Mouse (Mus musculus): ENCODE measurements at regions not wholly inside any gene's neighbourhood (a gene's known extent, or its start where the extent isn't known, plus 50 kb on each side); places are given as distances from the start of the nearest gene placed in this dataset.
"Not testable (repeated sequence)": the region's sequence is repeated elsewhere in the genome, so short reads cannot be mapped to it uniquely, and the experiment has no call there.

DNA sequence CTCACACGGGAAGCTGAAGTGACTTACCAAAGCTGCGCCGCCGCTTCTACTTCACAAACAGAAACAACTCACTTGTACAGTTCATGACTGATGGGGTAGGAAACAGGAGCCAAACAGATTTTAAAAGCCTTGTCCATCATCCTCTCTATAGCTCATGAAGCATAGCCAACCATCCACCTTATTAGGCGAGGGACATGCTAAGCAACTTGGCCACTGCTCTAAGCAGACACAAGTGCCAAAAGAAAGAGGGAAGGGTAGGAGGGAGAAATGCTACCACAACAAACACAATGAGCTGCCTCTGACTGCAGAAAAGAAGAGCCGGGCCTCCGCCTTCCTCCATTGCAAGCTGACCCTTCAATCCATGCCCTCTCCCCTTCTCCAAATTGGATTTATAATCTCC lies 179.9 kb downstream of the Dhx15 start:
- DNase-seq (ENCODE audit: low spot score) = no peak

DNA sequence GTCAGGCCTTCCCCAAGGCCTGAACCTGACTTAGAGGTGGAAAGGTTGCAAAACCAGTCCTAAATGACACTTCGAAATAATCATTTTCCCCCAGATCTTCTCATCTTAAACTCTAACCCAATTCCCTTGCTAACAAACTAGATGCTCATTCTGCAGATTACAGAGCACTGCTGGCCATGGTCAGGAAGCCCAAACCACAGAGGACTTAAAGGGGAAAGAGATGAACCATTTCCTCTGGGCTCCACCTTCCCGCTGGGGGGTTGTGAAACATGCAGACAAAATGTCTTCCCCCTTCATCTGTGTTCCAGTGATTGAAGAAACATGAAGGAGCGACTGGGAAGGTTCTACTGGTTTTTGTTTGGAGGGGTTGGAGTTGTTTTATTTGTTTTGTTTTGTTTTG lies 181.4 kb downstream of the Dhx15 start:
- no peak for DNase-seq (ENCODE audit: low spot score)

DNA sequence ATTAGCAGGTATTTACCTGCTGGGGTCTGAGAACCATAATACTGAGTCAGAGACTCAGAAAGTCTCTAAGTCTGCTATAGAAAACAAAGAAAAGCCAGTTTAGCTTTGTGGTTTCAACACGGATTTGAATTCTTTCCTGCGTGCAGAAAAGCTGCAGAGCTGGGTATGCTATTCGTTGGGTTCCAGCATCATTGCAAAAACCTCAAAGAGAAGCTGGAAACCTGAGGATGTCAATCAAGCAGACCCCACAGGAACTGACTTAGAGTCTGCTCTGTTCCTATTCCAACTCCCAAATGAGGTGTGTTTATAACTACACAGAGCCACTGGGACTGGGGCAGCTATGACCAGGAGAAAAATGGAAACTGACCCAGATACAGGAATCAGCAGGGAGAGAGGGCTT lies 183.5 kb downstream of the Dhx15 start:
- DNase-seq (ENCODE audit: low spot score) = no peak

DNA sequence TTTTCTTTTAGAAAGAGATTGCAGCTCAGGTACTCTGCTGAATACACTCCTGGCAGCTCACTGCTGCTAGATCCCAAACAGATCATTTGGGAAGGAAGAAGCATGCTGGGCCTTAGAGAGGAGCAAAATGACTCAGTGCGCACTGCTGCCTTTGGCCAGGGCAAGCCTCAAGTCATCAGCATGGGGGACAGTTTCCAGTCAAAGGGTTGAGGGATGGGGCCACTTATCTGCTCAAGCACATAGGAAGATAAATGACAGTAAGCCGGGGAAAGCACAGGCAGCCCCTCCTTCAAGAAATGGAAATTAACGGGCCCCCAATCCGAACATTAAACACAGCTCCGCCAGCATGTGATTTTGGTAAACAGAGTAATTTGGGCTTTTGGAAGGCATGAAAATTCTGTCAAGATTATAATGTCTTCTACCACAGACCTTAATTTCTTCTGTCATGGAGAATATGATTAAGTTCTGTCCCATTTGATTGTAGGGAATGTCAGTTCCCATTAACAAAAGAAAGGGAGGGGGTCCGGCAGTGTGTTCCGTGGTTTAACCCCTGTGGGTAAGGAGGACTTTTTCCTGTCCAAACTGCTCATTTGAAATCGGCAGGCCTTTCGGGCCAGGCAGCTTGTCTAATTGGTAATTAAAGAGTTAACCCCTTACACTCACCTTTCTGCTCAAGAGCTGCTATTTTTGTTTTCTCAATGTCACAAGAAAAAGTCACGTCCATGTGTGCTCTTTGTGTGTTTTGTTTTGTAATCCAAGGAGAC lies 199.3 kb downstream of the Dhx15 start:
- peak; percentile 31 for DNase-seq (ENCODE audit: low spot score)

DNA sequence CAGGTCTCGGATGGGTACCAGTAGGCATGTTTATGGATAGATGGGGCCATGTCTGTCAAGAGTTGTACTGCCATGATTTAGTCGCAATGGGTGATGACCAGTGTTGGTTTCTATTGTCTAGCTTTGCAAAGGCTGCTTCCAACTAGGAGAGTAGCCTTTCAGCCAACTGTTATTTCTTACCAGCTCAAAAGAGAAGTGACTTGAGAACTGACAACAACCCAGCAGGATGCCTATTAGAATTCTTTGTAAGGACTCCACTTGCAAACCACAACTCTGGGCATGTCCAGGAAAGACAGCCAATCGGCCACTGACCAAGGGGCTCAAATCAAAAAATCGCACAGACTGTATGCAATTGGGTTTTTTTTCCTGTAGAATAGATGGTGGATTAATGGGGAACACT lies 200.9 kb downstream of the Dhx15 start:
- peak; percentile 7 for DNase-seq (ENCODE audit: low spot score)

- DNase-seq (ENCODE audit: low spot score) = peak; percentile 11
Measured at GRCm38 (mm10) chr5:51988913-51989312, 201.4 kb downstream of the Dhx15 start.

GRCm38 (mm10) chr5:51984966-51985365 lies 205.3 kb downstream of the Dhx15 start:
- DNase-seq (ENCODE audit: low spot score) = peak; percentile 21

DNA sequence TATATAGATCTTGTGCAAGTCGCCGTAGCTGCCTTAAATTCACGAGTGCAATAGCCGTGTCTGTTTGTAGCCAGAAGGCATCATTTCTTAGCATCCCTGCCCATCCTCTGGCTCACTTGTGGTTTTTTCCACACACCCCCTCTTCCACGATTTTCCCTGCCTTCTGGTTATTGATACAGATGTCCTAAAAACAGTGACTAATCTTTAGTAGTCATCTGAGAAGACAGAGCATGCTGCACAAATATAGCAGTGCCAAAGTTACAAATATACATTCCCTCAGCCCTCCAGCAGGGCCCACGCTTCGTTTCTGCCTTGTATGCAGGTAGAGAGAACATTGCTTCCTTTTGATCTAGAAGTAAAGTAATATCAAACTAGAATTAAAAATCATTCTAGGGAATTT lies 207.5 kb downstream of the Dhx15 start:
- no peak for DNase-seq (ENCODE audit: low spot score)

- no peak for DNase-seq (ENCODE audit: low spot score)
Measured at GRCm38 (mm10) chr5:51980901-51981300, 209.4 kb downstream of the Dhx15 start.

- no peak for DNase-seq (ENCODE audit: low spot score)
Measured at GRCm38 (mm10) chr5:51952499-51952898, 237.8 kb downstream of the Dhx15 start.

DNA sequence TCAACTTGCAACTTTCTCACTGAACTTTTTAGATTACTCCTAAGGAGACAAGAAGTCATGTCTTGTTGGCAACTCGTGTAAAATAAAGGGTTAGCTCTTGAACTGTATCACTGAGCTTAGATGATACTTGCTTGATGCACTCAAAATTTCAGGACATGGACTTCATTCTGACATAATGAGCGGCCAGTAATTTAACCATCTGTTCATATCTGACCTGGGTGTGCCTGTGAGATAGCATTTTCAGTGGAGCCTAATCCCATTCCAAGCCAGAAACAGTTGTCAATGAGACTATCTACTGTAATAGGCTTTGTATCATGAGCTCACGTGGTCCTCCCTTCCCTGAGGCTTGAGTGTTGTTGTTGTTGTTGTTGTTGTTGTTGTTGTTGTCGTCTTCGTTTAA lies 240.3 kb downstream of the Dhx15 start:
- DNase-seq (ENCODE audit: low spot score) = no peak

GRCm38 (mm10) chr5:51946062-51946461 lies 244.3 kb downstream of the Dhx15 start:
- no peak for DNase-seq (ENCODE audit: low spot score)

DNA sequence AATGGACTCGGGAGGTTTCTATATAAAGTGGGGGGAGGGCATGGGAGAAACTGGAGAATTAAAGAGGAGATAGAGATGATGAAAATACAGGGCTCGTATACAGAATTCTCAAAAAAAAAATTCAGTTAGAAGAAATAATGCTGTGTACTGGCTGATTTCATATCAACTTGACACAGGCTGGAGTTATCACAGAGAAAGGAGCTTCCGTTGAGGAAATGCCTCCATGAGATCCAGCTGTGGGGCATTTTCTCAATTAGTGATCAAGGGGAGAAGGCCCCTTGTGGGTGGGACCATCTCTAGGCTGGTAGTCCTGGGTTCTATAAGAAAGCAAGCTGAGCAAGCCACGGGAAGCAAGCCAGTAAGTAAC lies 248.4 kb downstream of the Dhx15 start:
- not testable (repeated sequence) for DNase-seq (ENCODE audit: low spot score)

DNA sequence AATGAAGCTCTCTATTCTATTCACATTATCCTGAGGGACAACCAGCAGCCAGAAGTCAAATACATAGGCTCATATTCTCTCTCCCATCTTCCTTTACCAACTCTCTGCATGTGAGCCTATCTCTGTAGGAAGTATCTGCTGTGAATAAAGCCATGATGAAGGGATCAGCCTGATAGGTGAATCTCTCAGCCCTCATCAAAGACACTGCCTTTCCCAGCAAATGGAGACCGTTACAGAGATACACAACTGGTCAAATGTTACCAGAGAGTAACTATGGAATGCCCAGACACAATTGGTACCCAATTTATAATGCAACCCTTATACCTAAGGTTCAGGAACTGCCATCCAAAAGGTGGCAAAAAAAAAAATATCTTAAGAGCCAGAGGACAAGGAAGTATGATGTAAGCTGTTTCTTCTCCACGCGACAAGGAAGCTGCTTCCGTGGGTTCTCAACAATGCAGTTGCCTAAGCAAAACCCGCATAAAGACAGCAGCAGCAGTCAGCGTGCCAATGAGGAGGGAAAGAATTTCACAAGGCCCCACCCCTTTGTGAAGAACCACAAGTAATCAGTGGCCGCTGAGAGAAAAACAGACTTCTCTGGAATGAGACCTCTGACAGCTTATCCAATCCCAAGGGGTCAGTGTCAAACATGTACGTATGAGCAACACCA lies 248.9 kb downstream of the Dhx15 start:
- no peak for DNase-seq (ENCODE audit: low spot score)

GRCm38 (mm10) chr5:51938845-51939244 lies 251.5 kb downstream of the Dhx15 start:
- no peak for DNase-seq (ENCODE audit: low spot score)

DNA sequence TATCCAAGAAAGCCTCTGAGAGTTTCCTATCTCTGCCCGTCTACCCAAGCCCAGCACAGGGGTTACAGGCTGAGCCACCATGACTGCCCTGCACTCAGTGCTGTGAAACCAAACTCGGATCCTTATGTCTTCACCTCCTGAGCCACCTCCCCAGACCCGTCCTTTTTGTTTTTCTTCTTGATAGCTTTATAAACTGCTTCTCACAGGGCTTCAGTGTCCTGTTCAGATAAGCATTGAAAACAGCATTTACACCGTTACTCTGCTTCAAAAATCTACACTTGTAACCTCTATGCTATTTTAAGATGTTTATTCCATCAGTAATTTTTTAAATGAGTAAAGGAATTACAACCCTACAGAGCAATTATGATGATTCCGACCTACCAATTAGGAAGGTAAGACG lies 253.0 kb downstream of the Dhx15 start:
- no peak for DNase-seq (ENCODE audit: low spot score)

- no peak for DNase-seq (ENCODE audit: low spot score)
Measured at GRCm38 (mm10) chr5:51935391-51936354, 254.6 kb downstream of the Dhx15 start.

DNA sequence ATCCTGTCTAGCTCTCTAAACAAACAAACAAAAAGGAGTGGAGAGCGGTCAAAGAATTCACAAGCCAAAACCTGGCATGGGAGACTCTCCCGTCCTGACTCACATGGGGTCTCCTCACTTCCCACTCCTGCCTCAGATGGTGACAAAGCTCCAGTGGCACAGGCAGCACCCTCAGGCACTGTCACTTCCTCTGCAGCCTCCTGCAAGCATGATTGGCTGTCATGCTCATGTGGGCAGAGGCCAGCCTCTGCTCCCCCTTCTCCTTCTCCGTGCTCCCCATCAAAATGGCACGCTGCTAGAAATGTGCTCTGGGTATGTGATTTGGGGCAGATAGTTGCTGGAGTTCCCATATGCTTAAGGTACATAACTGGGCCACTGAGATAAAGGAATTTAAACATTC lies 255.4 kb downstream of the Dhx15 start:
- no peak for DNase-seq (ENCODE audit: low spot score)

DNA sequence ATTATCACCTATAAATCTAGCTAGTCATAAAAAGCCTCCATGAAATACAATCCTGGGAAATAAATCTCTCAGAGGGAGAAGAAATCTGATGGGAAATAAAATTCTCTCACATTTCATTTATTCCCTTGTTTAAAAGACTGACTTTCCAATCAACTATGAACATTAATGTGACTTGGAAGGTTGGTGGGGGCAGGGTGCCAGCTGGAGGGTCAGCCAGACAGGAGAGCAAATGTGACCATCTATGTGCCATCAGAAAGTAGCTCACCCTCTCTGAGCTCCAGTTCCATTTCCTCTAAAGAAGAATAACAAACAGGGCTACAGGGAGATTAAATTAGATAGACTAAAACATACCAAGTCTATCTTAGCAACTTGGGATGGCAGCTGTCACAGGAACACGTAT lies 257.0 kb downstream of the Dhx15 start:
- DNase-seq (ENCODE audit: low spot score) = no peak

GRCm38 (mm10) chr5:51930416-51930815 lies 259.9 kb downstream of the Dhx15 start:
- no peak for DNase-seq (ENCODE audit: low spot score)

DNA sequence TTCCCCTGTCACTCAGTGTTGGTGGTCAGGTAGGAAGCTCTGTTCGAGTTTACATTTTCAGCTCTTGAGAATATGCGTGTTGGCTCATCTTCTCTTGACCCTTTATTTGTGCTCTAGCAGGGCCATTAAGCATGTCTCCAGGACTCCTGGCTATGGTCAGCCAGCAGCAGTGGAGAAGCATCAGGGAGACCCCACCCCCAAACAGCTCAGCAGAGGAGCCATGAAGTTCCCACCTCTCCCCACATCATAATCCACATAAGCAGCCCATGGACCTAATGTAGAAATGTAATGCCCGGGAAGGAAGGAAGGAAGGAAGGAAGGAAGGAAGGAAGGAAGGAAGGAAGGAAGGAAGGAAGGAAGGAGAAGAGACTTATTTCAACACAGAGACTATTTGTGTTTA lies 261.5 kb downstream of the Dhx15 start:
- DNase-seq (ENCODE audit: low spot score) = no peak

- DNase-seq (ENCODE audit: low spot score) = no peak
Measured at GRCm38 (mm10) chr5:51923417-51923816, 266.9 kb downstream of the Dhx15 start.

GRCm38 (mm10) chr5:51922973-51923372 lies 267.3 kb downstream of the Dhx15 start:
- DNase-seq (ENCODE audit: low spot score) = no peak
